Mouse (Mus musculus) right cerebral cortex, postnatal 14 days (tissue): ENCODE results near the gene Gm6169.
"Not testable (repeated sequence)": the region's sequence is repeated elsewhere in the genome, so short reads cannot be mapped to it uniquely, and the experiment has no call there.

Source experiments
- DNase-seq: peaks from one replicate; pipeline ENCODE4 v3.0.0; 2022

Gm6169 gene

GRCm38 (mm10) chr13:97099187-97099852, at the start of gene Gm6169:
Gene Gm6169 (minus strand): TSS chr13:97099237.
- DNase-seq, result peak; percentile 74

GRCm38 (mm10) chr13:97145834-97146233, 46.8 kb upstream of the Gm6169 start:
- DNase-seq, result peak; percentile 32

- DNase-seq, result no peak
Measured at GRCm38 (mm10) chr13:97142321-97142720, 43.3 kb upstream of the Gm6169 start.

GRCm38 (mm10) chr13:97138404-97138931, 39.4 kb upstream of the Gm6169 start:
- not testable (repeated sequence) for DNase-seq

GRCm38 (mm10) chr13:97137466-97138400, 38.7 kb upstream of the Gm6169 start, which contains the start of the genes Gfm2 and Nsa2:
Gene Gfm2 (plus strand): TSS chr13:97137937.
Gene Nsa2 (minus strand): TSS chr13:97137937.
- peak; percentile 84 for DNase-seq

GRCm38 (mm10) chr13:97130413-97130812, 31.4 kb upstream of the Gm6169 start:
- DNase-seq, result not testable (repeated sequence)

- not testable (repeated sequence) for DNase-seq
Measured at GRCm38 (mm10) chr13:97129654-97130053, 30.6 kb upstream of the Gm6169 start.

- no peak for DNase-seq
Measured at GRCm38 (mm10) chr13:97121341-97121740, 22.3 kb upstream of the Gm6169 start.

GRCm38 (mm10) chr13:97109046-97109445, 10.0 kb upstream of the Gm6169 start:
- no peak for DNase-seq

GRCm38 (mm10) chr13:97107721-97108120, 8.7 kb upstream of the Gm6169 start:
- DNase-seq, result not testable (repeated sequence)

- DNase-seq, result no peak
Measured at GRCm38 (mm10) chr13:97104996-97105395, 6.0 kb upstream of the Gm6169 start.

GRCm38 (mm10) chr13:97095726-97096125, 3.3 kb downstream of the Gm6169 start:
- DNase-seq, result no peak

GRCm38 (mm10) chr13:97088183-97088582, 10.9 kb downstream of the Gm6169 start:
- no peak for DNase-seq

GRCm38 (mm10) chr13:97087421-97087820, 11.6 kb downstream of the Gm6169 start:
- no peak for DNase-seq

GRCm38 (mm10) chr13:97086316-97086715, 12.7 kb downstream of the Gm6169 start:
- DNase-seq, result no peak

GRCm38 (mm10) chr13:97082432-97082831, 16.6 kb downstream of the Gm6169 start:
- DNase-seq, result no peak

- DNase-seq, result no peak
Measured at GRCm38 (mm10) chr13:97080615-97081014, 18.4 kb downstream of the Gm6169 start.

- DNase-seq, result no peak
Measured at GRCm38 (mm10) chr13:97080201-97080600, 18.8 kb downstream of the Gm6169 start.

GRCm38 (mm10) chr13:97077556-97077955, 21.5 kb downstream of the Gm6169 start:
- no peak for DNase-seq

- DNase-seq, result no peak
Measured at GRCm38 (mm10) chr13:97073497-97073896, 25.5 kb downstream of the Gm6169 start.

GRCm38 (mm10) chr13:97071626-97072241, 27.3 kb downstream of the Gm6169 start:
- DNase-seq, result peak; percentile 45

- peak; percentile 39 for DNase-seq
Measured at GRCm38 (mm10) chr13:97070931-97071625, 28.0 kb downstream of the Gm6169 start.
